Mouse (Mus musculus): Measurements from ENCODE around the gene Lcor.

The Lcor gene

DNA sequence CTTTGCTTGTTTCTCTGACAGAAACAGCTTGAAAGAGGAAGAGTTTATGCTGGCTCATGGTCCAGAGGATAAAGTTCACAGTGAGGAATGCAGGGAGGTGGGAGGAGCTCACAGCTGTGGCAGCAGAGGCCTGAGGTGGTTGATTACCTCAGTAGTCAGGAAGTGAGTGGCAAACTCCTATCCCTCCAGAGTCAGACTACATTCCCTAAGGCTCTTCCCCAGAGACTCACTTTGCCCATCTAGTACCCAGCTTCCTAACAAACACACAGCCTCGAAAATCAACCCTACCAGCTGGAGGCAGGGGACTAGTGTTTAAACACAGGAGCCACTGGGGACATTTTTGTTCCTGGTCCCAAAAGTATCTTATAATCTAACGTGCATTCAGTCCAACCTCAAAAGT lies 7.5 kb upstream of the Lcor start:
- no peak for DNase-seq (ENCODE audit: low read depth, low spot score)

DNA sequence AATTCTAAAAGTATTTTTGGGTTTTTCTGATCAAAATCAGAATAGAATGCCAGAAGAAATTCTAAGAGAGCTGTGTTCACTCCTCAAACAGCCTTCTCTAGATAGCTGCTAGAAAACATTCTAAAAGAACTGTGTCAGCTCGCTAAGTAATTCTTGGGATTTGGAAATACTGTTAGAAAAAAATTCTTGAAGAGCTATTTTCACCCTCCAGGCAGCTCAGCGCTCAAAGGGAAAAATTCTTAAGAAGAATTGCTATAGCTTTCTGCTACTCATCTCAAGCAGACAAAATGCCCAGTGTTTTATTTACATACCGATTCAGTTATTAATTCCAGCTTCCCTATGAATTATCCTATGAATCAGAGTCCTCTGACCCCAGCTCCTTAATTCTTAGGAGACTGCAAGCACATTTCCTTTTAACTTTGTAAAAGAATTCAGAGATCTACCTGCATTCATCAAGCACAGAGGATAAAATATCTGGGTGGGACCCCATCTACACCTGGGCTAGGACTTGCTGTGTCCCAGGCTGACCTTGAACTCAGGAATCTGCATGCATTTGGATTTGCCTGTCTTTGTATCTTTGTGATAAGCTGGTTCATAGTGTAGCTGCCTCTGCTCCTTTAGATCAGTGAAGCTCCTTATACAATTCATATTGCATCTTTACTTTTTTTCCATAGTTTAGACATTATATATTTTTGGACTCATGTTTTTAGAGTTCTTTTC lies 5.7 kb upstream of the Lcor start:
- DNase-seq (ENCODE audit: low read depth, low spot score), result no peak

DNA sequence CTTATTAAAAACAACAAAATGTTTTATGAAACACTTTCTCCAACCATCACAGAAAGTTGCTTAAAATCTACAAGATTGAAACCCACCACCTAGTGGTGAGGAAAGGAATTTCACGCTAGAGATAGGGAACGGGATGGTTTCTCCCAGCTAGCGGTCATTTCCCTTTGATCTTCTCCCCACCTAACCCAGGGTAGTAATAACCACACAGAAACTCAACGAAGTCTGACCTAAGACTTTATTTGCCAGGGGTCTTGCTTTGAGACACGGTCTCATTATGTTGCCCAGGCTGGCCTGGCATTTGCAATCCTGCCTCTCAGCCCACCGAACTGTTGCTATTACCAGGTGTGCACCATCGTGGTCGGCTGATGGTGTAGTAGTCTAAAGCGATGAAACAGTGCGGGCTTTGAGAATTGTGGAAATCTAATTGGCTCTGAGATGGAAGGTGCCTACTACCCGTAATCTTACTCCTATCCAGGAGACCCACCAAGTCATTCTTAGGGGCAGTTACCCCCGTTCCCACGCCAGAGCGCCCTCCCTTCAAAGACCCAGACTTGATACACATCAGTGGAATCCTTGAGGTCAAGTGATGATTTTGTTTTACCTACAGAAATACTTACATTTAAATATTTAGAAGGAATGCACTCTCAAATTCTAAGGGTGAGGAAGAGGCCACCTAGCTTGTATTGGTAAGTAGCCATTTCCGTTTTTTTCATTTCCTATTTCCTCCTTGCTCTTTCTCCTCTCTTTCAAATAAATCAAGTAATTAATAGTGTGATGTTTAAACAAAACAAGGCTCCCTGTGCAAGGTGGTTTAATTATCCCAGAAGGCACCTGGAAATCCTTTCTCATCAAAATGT lies 1.2 kb upstream of the Lcor start:
- DNase-seq (ENCODE audit: low read depth, low spot score), result peak; percentile 50

DNA sequence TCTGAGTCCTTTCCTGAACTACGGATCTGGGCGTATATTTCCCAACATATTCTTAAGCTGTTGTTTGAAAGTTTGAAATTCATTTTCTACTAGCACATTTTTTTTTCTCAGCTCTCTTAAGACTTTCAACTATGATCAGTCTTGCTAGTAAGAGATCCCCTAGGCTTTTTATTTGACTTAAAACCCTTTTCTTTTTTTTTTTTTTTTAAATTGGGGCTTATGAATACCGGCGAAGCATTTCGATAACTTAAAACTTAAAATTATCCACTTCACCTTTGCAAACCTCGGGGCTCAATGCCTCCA lies 599 bp upstream of the Lcor start:
- DNase-seq (ENCODE audit: low read depth, low spot score), result no peak

DNA sequence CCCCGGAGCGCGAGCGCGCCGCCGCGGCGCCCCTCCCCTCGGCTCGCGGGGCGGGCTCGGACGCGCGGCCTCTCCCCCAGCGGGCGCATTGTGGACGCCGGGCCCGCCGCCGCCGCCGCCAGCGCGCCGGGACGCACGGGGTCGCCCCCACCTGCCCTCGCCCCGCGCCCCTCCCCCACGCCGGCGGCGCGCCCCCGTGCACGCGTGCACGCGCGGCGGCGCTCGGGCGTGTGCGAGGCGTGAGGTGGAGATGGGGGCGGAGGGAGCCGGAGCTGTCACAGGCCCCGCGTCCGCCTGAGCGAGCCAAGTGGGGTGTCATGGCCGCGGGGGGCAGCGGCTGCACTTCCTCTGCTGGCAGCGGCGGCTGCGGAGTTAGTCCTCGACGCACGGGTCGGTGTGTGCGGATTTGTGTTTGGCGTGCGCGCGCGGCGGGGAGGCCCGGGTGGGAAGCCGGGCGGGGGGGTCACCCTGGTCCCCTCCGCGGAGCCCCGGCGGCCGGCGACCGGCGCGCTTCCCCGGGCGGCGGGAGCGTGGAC lies 540 bp downstream of the Lcor start:
- no peak for DNase-seq (ENCODE audit: low read depth, low spot score)

DNA sequence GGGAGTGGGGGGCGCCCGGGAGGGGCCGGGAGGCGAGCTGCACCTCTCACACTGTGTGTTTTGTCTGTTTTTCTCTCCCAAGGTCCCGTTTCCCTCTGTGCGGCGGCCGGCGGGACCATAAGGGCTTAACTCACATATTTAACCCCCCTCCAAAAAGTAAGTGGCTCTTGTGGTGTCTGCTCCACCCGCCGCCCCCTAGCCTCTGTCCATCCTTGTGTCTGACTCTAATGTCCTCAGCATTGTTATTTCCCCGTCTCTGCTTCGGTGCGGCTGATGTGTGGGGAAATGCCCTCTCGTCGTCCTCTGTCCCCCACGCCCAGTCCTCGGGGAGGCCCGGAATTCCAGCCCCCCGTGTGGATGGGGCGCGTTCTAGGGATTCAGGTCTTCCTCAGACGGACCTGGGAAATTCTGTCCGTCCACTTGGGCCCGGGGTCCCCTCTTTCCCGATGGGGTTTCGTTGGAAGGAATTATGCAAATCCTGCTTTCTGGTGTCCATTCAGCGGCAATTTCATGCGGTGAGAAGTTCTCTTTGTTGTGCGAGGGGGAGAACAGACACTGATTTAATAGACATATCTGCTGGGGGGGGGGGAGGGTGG lies 1.1 kb downstream of the Lcor start:
- DNase-seq (ENCODE audit: low read depth, low spot score), result no peak

DNA sequence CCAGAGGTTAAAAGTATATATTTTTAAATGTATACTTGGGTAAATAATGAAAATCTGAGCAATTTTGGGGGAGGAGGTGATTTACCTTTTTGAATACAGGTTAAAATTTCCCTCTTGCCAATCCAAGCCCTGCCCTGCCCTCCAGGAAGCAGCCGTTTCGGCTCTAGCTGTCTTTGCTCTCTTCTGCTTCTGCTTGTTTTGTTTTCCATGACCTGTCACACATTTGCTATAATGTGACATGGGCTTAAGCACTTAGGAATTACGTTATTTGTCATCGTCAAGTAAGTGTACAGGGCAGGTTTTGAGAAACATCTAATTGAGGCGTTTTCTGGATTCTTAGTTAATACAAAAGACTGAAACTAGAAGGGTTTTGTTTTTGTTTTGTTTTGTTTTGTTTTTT lies 1.9 kb downstream of the Lcor start:
- no peak for DNase-seq (ENCODE audit: low read depth, low spot score)

DNA sequence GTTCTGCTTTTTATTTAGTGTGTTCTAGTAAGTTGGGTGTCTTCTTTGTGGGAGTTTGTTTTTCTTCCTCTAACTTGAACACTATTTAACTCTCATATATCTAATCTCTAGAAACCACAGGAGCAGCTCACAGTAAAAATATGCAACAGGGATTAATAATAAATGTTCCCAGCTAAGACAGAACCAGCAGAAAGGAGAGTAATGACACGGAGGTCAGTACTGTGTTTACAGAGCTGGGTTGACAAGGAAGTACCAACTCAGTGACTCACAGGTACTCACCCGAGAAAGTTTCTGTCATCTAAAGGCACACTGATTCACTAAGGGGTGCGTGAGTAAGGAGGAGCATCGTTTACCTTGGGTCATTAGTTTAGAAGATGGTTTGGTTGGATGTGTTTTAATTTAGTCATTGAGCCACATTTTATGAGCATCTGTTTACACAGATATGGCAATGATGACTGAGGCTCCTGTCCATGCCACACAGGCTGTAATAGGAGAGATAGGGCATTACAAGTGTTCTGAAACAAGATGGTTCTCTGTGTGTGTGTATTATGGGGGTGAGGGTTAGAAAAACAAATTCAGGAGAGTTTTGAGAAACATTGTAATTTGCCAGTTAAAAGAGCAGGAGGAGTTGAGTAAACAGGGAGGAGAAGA lies 13.1 kb downstream of the Lcor start:
- DNase-seq (ENCODE audit: low read depth, low spot score), result no peak

DNA sequence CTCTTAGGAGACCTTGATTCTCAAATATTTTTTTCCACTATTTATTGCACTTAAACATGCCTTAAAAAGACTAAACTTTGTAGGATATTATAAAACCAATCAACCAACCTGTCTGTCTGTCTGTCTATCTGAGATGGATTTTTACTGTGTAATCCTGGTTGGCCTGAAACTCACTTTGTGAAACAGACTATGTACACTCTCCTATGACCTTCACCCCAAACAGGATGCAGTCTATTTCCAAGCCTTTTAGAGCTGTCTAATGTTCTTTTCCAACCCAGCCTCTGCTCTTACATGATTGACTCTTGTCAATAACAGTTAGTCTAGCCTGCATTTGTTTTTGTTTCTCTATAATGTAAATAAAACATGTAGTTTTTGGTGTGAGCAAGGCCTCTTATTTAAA lies 13.6 kb downstream of the Lcor start:
- DNase-seq (ENCODE audit: low read depth, low spot score), result no peak

DNA sequence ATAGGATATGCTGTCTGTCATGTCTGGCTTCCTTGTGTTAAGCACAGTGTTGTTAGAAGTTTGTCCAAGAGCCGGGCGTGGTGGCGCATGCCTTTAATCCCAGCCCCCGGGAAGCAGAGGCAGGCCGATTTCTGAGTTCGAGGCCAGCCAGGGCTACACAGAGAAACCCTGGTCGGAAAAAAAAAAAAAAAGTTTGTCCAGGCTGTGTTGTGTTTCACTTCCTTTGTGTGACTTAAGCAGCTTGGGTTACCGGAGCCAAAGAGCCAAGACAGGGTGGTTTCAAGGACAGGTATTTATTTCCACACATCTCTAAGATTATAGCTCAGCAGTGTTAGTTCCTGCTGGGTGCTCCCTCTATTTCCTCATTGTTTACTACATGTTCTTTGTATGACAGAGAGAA lies 25.4 kb downstream of the Lcor start:
- no peak for DNase-seq (ENCODE audit: low read depth, low spot score)

DNA sequence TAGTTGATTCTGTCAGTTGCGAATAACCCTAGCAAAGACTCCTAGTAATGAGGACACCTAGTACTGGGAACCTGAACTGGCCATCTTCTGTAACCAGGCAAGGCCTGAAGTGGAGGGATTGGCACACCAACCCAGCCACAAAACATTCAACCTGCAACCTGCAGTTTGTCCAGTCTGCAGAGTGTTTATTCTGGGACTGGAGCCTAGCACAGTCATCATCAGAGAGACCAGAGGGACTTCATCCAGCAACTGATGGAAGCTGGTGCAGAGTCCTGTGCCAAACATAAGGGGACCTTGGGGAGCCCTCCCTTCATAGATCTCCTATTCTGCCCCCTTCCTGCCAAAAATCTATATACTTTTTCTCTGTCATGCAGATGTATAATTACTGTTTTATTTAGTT lies 32.4 kb downstream of the Lcor start:
- no peak for DNase-seq (ENCODE audit: low read depth, low spot score)

DNA sequence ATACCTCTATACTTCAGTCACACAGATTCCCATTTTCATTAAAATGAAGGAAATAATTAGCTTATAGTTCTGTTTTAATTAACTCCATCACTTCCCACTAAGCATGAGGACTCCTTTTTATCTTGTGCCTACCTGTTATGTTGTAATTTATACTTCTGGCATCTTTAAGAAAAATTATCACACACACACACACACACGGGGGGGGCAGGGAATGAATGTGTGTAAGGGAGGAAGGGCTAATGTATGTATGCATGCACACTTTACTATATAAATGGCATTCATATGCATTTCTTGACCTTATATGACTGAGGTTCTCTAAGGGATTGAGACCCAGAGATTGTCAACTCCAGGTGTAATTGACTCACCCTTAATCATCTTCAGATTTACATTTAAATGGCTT lies 33.1 kb downstream of the Lcor start:
- no peak for DNase-seq (ENCODE audit: low read depth, low spot score)

DNA sequence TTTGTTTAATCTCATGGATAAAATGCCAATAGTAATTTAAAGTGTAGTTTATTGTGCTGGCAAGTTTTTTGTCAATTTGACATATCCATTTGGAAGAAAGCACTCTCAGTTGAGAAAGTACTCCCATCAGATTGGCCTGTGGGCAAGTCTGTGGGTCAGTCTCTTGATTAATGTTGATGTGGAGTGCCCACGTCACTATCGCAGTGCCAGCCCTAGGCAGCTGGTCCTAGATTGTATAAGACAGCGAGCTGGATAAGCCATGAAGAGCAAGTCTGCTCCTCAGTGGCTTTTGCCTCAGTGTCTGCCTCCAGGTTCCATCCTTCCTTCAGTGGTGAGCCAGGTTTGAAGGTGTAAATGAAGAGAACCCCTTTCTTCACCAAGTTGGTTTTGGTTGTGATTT lies 34.6 kb downstream of the Lcor start:
- no peak for DNase-seq (ENCODE audit: low read depth, low spot score)

DNA sequence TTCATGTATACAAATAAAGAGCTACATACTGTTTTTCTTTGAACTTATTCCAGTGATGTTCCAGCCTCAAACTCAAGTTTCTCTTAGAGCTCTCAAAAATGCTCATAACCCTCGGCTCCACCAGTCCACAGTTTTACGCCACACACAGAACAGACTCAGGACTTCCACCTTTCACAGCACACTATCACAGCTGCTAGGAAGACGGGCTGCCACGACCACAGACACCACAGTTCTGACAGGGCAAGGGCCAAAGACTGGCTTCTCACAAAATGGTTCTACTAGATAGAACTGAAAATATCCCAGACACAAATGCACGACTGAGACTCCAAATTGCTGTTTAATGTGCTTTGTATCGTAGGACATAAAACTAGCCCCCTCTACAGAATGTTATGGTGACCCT lies 36.7 kb downstream of the Lcor start:
- no peak for DNase-seq (ENCODE audit: low read depth, low spot score)

DNA sequence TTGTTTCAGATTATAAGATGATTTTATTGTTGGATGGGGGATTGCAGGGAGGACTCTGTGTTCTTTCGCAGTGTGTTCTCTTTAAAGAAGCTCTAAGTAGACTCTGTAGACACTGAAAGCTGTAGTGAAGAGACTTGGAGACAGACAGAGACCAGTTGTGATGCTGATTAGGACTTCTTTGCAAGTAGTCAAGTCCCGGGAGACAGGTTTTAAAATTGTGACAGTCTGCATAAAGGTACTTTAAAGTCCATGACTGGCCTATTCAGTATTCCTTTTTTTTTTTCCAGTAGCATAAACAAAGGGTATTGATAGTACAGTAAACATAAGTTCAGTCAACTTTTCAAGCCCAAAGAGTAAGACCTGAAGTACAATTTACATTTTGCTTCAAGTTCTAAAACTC lies 39.8 kb downstream of the Lcor start:
- no peak for DNase-seq (ENCODE audit: low read depth, low spot score)

DNA sequence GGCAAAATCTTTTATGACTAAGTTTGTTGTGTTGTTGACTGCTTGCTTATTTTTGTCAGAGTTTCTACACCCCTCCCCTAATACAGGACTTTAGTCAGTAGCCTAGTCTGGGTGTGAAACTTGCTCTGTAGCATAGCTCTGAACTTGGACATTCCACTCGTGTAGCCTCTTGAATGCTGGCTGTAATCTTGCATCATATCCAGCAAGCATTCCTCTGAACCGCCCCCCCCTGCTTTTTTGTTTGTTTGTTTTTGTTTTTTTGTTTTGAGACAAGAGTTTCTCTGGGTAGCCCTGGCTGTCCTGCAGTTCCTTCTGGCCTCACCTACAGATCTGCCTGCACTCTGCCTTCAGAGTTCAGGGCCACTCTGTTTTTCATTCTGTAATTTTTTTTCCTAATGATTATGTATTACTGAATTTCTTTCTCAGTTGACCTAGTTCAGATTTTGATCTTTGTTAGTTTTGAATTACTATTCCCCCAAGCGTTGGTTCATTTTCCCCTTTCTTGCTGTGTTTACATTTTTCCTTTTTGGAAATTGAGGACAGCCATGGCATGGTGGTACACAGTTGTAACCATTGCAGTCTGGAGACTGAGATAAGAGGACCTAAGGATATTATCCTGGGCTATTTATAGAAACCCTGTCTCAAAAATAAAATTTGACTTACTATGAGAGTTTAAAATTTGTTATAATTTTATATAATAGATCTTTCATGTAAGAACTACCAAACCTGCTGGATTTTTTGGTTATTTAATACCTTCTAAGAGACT lies 41.5 kb downstream of the Lcor start:
- no peak for DNase-seq (ENCODE audit: low read depth, low spot score)

DNA sequence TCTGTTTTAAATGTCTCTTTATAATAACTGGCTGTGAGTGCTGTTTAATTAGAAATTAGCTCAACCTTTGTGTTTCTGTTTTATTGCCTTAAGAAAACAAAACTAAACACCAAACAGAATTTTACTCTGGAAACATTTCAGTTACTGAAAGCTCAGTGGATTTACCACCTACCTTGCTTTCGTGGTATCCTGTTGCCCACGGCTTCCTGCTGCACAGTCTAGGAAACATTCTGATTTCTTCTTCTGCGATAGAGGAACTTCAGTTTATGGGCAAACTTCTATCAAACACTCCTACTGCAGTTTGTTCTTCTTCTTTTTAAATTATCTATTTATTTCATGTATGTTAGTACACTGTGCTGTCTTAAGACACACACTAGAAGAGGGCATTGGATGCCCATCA lies 46.7 kb downstream of the Lcor start:
- DNase-seq (ENCODE audit: low read depth, low spot score), result no peak

DNA sequence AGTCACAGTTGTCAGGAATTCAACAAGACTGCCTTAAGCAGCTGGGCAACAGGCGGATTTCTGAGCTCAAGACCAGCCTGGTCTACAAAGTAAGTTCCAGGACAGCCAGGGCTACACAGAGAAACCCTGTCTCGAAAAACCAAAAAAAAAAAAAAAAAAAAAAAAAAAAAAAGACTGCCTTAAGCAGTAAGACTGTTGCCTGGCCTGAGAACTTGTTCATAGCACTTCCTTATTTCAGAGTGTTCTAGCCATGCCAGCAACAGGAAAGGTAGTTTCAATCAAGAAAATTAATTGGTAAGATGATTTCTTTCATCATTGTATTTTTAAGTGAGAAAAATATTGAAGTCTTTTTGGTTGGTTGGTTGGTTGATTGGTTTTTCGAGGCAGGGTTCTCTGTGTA lies 51.6 kb downstream of the Lcor start:
- DNase-seq (ENCODE audit: low read depth, low spot score), result no peak

DNA sequence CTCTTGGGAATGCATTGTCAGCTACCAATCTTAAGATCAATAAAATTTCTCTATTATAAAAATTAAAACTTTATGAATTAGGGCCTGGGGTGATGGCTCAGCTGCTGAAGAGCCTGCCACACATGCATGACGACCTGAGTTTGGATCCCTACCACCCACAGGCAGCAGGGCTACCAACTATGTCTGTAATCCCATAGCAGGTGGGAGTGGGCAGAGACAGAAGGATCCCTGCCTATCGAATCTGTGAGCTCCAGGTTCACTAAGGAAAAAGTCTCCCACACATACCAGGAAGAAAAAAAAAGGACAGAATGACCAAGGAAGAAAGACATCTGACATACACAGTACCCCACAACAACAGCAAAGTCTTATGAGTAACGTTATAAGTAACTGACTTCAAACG lies 74.5 kb downstream of the Lcor start:
- DNase-seq (ENCODE audit: low read depth, low spot score), result no peak

DNA sequence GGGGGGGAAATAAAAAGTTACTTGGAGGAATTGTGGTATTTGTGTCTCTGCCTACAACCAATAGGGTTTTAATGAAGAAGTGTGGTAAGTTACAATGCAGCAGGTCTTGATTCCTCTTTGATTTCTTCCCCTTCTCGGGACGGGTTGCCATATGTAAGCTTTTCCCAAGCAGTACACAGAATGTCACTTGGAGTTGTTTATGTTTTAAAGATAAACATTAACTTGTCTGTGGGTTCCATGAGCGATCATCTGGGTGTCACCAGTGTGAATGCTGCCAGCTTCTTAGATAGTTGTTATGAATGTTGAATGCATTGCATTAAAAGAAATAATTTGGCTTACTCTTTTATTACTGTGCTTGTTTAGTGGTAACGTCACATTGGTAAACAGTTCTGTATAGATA lies 75.1 kb downstream of the Lcor start:
- no peak for DNase-seq (ENCODE audit: low read depth, low spot score)

DNA sequence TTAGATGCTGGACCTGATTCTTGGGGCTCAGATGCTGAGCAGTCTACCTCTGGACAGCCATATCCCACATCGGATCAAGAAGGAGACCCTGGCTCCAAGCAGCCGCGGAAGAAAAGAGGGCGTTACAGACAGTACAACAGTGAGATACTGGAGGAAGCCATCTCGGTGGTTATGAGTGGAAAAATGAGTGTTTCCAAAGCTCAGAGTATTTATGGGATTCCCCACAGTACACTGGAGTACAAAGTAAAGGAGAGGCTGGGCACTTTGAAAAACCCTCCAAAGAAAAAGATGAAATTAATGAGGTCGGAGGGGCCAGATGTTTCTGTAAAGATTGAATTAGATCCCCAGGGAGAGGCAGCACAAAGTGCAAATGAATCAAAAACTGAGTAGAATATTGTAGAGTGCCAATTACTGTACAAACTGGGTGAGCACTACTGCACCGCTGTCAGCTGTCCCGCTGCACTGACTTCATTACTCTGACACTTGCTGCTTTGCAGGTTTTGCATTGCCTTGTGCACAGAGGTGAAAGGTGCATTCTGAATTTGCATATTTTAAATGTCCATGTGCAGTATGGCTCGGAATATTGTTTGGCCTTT lies 76.6 kb downstream of the Lcor start:
- DNase-seq (ENCODE audit: low read depth, low spot score), result no peak
